Mouse (Mus musculus) layer of hippocampus, adult 8-10 months (tissue): Measurements from ENCODE around the gene Atxn7l3. TPM values are rescaled to one million over a fixed set of nuclear protein-coding genes. Genes with fewer than 3 reads are reported as not detected.

Experiments used
- DNase-seq, 2 experiments: peaks; one replicate each; pipeline ENCODE4 v3.0.0; 2022; ENCODE audit warnings: low spot score in 2 of 2
- total RNA-seq, 4 experiments: library from RNA; stranded (reverse); gene quantifications; 2 replicates each; pipeline ENCODE4 v1.2.4; 2022

The Atxn7l3 gene
- 100 to 1,000 TPM; 153 to 169 (median 157) TPM for total RNA-seq

- peak; percentile 97 for DNase-seq
These were observed at the start of gene Atxn7l3 for GRCm38 (mm10) chr11:102296491-102297472. Gene Atxn7l3 (minus strand): TSS chr11:102296631.

- no peak for DNase-seq
These were observed 48.0 kb upstream of the Atxn7l3 start for GRCm38 (mm10) chr11:102344458-102344857.

DNA sequence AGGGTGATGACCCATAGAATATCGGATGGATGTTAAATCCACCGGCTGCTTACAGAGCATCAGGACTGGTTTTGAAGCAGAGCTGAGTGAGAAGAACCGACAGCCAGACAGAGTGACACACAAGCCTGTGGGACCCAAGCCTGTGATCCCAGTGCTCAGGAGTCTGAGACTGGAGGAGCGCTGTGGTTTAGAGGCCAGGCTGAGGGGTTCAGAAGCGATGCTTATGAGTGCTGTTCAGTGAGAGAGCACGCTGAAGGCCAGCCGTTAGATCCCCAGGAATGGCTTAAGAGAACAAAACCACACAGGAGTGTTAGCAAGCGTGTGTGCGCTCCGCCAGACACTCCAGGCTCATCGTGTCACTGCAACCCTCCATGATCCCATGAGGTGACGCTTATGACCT is 46.3 kb upstream of the Atxn7l3 start:
- no peak for DNase-seq

GRCm38 (mm10) chr11:102341101-102341500 is 44.7 kb upstream of the Atxn7l3 start:
- no peak for DNase-seq

GRCm38 (mm10) chr11:102339624-102340023 is 43.2 kb upstream of the Atxn7l3 start:
- no peak for DNase-seq

- no peak for DNase-seq
These were observed 42.8 kb upstream of the Atxn7l3 start for GRCm38 (mm10) chr11:102339195-102339594.

DNA sequence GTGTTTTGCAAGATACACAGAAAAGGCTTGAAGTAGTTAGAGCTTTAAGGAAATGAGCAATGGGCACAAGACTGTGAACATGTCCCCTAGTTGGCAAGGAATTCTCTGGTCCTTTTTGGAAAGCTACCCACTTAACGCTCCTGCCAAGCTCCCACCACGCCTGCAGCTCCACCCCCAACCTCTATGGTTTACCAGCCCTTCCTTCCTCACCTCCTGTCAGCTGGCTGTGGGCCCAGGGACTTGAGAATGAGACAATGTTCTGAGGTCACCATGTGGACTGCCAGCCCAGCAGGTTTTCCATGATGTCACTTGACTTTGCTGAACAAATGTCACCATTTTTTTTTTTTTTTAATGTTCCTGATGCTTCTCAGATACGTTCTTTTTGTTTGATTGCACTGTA is 42.1 kb upstream of the Atxn7l3 start:
- DNase-seq = no peak

- DNase-seq = no peak
These were observed 41.5 kb upstream of the Atxn7l3 start for GRCm38 (mm10) chr11:102337921-102338320.

GRCm38 (mm10) chr11:102336191-102336590 is 39.8 kb upstream of the Atxn7l3 start:
- DNase-seq = no peak

DNA sequence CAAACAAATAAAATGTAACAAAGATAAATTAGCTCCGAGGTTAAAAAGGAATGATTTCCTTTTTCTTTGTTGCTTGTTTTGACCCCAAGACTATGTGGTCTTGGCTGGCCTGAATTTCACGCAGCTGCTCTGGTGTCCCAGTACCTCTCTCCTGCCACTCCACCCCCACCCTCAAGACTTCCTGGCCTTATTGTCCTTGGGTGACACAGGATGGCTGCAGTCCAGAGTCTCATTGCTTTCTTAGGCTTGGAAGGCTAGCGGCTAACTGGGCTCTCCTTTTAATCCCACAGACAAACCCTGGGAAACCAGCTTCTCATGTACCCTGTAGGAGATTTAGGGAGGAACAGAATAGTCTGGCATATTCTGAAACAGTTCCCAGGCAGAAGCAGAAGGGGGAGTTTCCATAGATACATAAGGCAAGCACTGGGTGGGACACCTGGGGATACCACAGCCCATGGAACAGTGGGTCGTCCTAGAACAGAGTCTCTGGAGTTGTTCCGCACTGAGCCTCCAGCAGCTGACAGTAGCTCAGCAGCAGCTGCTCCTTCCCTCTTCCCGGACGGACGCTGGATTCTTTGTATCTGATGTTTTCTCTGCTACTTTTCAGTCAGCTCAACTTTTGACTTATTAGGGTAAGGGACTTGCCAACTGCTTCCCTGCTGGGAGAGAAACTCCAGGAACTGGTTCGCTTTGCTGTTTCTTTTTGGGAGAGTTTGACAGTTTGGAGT is 38.7 kb upstream of the Atxn7l3 start:
- no peak for DNase-seq

DNA sequence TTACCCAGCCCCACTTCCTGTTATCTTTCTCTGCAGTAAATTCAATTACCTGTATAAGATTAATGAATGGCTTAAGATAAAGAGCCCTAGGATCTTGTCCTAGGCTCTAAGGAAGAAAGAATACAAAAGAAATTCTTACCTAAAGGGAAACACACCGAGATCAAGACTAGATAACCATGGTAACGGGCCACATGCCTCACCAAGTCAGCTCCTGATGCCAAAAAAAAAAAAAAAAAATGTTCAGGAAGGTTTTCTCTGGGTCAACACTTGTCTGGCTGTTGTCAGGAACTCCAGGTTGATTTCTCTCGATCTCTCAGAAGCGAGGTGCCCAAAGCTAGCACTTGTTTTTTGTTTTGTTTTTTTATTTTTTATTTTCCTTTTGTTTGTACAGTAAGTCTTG is 37.6 kb upstream of the Atxn7l3 start:
- no peak for DNase-seq

DNA sequence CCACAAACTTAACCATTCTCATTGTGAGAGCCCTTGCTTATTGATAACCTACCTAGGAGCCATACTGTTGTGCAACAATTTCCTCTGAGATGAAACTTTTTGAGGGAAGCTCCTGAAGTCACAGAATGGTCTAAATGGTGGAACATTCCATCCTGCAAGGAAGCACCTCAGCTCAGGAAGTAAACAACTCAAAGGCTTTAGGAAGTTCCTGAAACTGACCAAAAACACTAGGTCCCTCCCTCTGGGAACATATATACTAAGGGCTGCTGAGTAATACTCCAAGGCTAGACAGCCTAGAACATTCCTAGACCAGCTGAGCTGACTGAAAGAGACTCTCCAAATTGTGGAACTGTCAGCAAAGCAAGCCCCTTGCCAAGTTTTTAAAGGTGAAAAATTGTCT is 36.6 kb upstream of the Atxn7l3 start:
- DNase-seq = no peak

DNA sequence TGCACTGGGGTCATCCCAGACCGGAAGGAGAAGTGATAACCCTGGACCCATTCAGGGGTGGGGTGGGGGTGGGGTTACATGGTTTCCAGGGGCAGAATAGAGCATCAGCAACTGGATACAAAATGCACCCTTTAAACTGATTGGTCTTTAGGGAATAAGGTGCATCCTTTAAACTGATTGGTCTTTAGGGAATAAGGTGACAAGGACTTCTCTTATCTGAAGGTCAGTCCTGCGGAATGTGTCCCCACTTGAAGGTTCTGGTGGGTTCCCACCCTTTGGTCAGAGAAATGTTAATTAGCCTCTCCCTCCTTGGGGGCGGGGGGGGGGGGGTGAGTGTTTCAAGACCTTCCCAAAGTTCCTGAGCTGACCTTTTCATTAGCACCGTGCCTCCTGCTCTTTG is 35.4 kb upstream of the Atxn7l3 start:
- no peak for DNase-seq

- no peak for DNase-seq
These were observed 33.6 kb upstream of the Atxn7l3 start for GRCm38 (mm10) chr11:102330039-102330438.

- DNase-seq = no peak
These were observed 33.1 kb upstream of the Atxn7l3 start for GRCm38 (mm10) chr11:102329518-102329917.

- DNase-seq = no peak
These were observed 31.4 kb upstream of the Atxn7l3 start for GRCm38 (mm10) chr11:102327839-102328238.

DNA sequence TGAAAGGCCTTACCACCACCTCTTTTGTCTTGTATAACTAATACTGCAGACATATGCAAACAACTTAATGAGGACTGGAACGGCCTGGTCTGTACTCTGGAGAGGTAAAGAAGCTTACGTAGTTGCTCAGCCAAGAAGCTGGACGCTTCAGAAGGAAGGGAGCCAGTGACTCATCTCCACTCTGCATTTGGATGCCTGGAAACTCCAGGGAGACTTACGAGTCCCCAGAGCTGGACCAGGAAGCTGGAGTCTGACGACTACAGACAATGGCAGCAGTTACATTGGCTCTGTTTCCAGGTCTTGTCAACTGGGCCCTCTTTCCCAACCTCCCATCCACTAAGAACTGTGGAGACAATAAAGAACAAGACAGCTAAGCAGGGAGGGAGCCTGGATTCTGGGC is 30.8 kb upstream of the Atxn7l3 start:
- no peak for DNase-seq

- no peak for DNase-seq
These were observed 27.1 kb upstream of the Atxn7l3 start for GRCm38 (mm10) chr11:102323516-102323915.

GRCm38 (mm10) chr11:102321931-102322330 is 25.5 kb upstream of the Atxn7l3 start:
- no peak for DNase-seq

DNA sequence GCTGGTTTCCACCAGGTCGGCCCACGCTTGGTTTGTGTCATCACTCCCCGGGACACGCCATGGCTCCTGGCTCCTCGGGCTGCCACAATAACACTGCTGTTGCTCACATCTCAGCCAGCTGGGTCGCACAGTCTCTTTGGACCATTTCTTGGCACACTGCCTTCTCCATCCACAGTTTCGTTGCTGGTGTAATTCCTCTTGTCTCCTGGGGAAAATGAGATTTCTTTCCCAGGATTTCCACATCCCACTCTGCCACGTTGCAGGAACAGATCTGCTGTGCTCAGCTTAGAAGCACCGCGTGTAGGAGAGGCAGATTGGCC is 24.2 kb upstream of the Atxn7l3 start:
- peak; percentile 76 to 81 for DNase-seq

DNA sequence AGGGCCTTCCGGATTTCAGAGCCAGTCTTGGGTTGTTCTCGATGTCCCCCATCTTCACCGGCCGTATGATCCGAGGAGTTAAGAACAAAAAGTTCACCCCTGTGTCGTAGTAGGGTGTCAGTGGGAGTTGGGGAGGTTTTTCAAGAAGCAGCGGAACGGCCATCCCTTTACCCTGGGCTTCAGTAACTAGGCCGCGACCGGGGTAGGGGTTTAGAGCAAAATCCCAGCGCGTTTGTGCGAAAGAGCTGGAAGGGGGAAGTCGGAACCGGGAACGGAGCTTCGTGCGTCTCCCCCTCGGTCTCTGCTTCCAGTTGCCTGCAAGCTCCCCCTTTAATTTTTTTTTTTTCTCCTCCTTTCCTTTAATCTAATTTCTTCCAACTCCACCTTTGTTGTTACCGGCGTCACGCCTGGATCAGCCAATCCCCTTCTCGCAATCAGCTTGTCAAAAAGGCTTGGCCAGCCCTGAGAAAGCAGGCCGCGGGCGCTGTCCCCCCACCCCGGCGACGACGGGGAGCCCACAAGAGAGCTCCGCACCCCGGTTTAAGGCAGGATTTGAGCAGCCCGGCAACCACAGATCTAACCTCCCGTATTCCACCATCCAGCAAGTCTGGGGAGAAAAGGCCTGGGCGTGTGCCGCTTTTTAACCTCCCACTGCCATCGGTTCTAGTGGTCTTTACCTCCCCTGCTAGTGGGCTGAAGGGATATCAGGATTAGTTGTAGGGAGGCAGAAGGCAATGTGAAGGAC is 23.7 kb upstream of the Atxn7l3 start:
- DNase-seq = peak; percentile 90 to 91

GRCm38 (mm10) chr11:102319410-102319792 is 23.0 kb upstream of the Atxn7l3 start, which contains the start of gene Ubtf:
Gene Ubtf (minus strand): TSS chr11:102319742.
- peak; percentile 79 for DNase-seq
